Mouse (Mus musculus) c-Kit-positive CD71-negative TER-119-negative erythroid progenitor cells, embryonic 14.5 days (primary cell): ENCODE data around the gene Phf1.

ENCODE experiments used
- DNase-seq: peaks from one replicate; pipeline ENCODE4 v3.0.0-alpha.2; 2013; ENCODE audit warnings: low read depth

Gene Phf1

DNA sequence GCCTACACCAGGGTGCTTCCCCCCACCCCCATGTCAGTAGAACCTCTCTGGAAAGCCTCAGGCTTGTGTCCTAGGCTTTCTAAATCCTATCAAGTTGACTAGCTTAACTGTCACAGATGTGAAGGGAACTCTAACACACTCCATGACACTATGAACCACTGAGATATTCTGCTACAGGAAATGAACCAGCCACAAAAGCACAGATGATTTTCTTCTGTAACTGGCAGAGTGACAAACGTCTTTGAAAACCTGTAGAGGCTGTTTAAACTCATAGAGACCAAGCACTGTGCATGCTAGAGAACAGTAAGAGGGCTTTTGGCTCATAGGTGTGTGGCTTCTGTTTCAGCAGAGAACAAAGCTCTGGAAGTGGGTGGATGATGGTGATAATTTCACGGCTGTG lies 48.2 kb downstream of the Phf1 start:
- no peak for DNase-seq

GRCm38 (mm10) chr17:26983382-26983781 lies 50.5 kb downstream of the Phf1 start:
- no peak for DNase-seq

DNA sequence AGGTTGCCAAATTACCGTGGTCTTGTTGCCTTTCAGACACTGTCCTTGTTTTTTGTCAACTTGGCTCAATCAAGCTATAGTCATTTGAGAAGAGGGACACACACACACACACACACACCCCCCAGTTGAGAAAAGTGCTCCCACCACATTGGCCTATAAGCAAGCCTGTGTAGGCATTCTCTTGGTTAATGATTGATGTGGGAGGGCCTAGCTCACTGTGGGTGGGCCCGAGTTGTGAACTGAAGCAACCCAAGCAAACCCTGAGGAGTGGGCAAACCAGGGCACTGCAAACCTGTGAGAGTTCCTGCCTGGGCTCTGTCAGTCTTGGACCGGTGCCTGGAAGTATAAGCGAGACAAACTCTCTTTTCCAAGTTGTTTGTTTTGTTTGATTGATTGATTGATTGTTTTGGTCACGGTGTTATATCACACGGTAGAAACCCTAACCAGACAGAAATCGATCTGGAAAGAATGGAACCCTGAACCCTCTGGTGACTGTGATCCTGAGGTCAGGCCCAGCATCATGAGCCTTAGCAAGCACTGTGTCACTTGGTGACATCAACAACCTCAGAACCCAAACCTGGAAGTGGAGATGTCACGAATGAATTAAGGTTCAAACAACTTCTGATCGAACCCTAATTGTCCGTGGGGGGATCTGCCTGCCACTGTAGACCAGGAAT lies 52.8 kb downstream of the Phf1 start:
- no peak for DNase-seq
